Mouse (Mus musculus): ENCODE results near the gene Rap1gap. TPM values are rescaled to one million over a fixed set of nuclear protein-coding genes. Genes with fewer than 3 reads are reported as not detected.

Rap1gap gene
- polyA plus RNA-seq, 1 experiment from 2014 or later = 18.4 TPM

DNA sequence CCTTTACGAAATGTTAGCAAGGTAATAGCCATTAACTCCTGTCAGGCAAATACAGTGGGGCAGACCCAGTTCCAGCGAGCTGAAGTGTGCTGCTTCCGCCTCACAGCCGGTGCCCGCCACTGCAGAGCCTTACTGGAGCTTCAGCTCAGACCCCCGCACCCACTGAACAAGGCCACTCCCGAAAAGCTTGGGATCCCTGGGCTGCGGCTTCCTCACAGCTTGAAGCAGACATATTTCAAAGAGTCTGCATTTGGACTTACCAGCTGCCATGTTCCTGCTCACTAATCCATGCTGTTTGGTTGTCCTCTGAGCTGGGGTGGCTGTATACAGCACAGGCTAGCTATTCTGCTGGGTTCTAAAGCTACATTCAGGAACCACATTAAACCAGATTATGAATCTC is 6.9 kb upstream of the Rap1gap start:
- H3K4me2 ChIP-seq (ENCODE audit: low read depth, low read length) = no peak overlapping the region
- peaks cover 56% of the 10 kb centered on the region for H3K36me3 ChIP-seq (ENCODE audit: control insufficient read depth, insufficient read depth, low read length)
- 89% methylated on average over 6 of the region's 8 CpGs for WGBS
- H3K4me3 ChIP-seq (ENCODE audit: low read depth, low read length) = no peak overlapping the region
- no peaks in the 10 kb centered on the region for H3K9me3 ChIP-seq (ENCODE audit: control insufficient read depth, low read length)
- H3K9ac ChIP-seq (ENCODE audit: low read depth, low read length) = no peak overlapping the region
- H3K27ac ChIP-seq (replicated peaks; ENCODE audit: low read depth, low read length) = no peak overlapping the region
- H3K4me1 ChIP-seq (ENCODE audit: control insufficient read depth, insufficient read depth, low read length) = 0 out of 2 replicates have a peak, but pooled peaks cover 6% of the 10 kb centered on the region
- DNase-seq (ENCODE audit: low spot score) (no peak), ATAC-seq (ENCODE audit: low read depth) (no peak)
- H3K27me3 ChIP-seq (replicated peaks; ENCODE audit: control insufficient read depth, insufficient read depth, low read length) = no peaks in the 10 kb centered on the region

GRCm38 (mm10) chr4:137659541-137659940 is 5.0 kb upstream of the Rap1gap start:
- H3K4me3 ChIP-seq (ENCODE audit: low read depth, low read length) = no peak overlapping the region
- no peak overlapping the region for H3K9ac ChIP-seq (ENCODE audit: low read depth, low read length)
- H3K9me3 ChIP-seq (ENCODE audit: control insufficient read depth, low read length) = no peaks in the 10 kb centered on the region
- DNase-seq (ENCODE audit: low spot score) = no peak
- no peak overlapping the region for H3K4me2 ChIP-seq (ENCODE audit: low read depth, low read length)
- peaks cover 42% of the 10 kb centered on the region for H3K36me3 ChIP-seq (ENCODE audit: control insufficient read depth, insufficient read depth, low read length)
- ATAC-seq (ENCODE audit: low read depth) = no peak
- peaks cover 16% of the 10 kb centered on the region; the same call in 1 of the 2 replicates for H3K4me1 ChIP-seq (ENCODE audit: control insufficient read depth, insufficient read depth, low read length)
- H3K27me3 ChIP-seq (replicated peaks; ENCODE audit: control insufficient read depth, insufficient read depth, low read length) = no peaks in the 10 kb centered on the region
- 83% methylated on average over 4 of the region's 4 CpGs for WGBS
- no peak overlapping the region for H3K27ac ChIP-seq (replicated peaks; ENCODE audit: low read depth, low read length)

DNA sequence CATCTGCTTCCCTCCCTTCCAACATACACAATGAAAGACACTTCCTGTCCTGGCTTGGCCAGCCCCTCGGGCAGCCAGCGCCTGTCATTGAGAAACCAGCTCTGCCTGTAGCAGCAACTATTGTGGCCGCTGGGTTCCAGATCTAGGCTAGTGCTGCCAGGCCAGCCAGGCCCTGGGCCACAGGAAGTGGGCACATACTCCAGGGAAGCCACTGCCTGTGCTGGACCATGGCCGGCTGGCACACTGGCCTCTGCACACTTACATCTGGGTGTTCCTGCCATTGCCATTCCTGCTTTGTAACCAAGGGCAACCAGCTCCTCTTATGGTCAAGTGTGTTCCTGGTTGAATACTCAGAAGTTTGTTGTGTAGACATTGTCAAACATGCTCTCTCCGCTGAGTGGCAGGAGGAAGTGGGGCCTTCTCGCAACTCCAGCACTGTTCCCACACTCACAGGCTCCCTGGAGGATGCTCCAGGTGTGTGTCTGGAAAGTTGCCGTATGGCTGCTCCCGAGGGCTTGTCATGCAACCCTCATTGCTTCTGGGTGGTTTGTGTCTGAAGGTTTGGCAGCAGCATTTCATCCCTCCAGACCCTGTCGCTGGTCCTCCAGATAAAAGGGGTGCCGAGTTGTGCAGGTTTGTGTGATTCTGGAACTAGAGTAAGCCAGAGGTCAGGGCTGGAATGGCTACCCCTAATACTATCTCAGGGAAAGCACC is 4.0 kb upstream of the Rap1gap start:
- H3K9me3 ChIP-seq (ENCODE audit: control insufficient read depth, low read length) = no peaks in the 10 kb centered on the region
- H3K4me3 ChIP-seq (ENCODE audit: low read depth, low read length) = no peak overlapping the region
- peaks cover 19% of the 10 kb centered on the region; the same call in 1 of the 2 replicates for H3K4me1 ChIP-seq (ENCODE audit: control insufficient read depth, insufficient read depth, low read length)
- WGBS = 49% methylated on average over 10 of the region's 10 CpGs
- H3K9ac ChIP-seq (ENCODE audit: low read depth, low read length) = no peak overlapping the region
- H3K36me3 ChIP-seq (ENCODE audit: control insufficient read depth, insufficient read depth, low read length) = peaks cover 32% of the 10 kb centered on the region
- peaks cover 3% of the 10 kb centered on the region; the same call in 1 of the 2 replicates for H3K27me3 ChIP-seq (replicated peaks; ENCODE audit: control insufficient read depth, insufficient read depth, low read length)
- ATAC-seq (ENCODE audit: low read depth) = no peak
- no peak for DNase-seq (ENCODE audit: low spot score)
- H3K4me2 ChIP-seq (ENCODE audit: low read depth, low read length) = no peak overlapping the region
- H3K27ac ChIP-seq (replicated peaks; ENCODE audit: low read depth, low read length) = no peak overlapping the region

DNA sequence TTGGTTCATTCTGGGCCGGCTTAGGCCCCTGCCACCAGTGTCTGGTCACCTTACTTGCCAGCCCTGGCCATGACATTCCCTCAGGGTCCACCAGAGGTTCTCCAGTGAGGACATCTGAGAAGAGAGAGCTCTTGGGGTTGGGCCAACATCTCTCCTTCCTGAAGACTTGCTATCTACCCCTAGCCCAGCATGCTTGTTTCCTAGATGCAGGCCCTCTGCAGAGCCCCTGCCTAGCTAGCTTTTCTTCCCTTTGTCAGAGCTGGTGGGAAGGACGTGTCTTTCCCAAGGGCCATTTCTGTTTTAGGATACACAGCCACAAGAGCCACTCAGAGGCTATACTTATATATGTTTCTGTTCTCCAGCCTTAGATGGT is 3.5 kb upstream of the Rap1gap start:
- 70% methylated on average over 2 of the region's 2 CpGs for WGBS
- no peak for DNase-seq (ENCODE audit: low spot score)
- H3K27ac ChIP-seq (replicated peaks; ENCODE audit: low read depth, low read length) = no peak overlapping the region

GRCm38 (mm10) chr4:137661547-137661946 is 3.0 kb upstream of the Rap1gap start:
- no peak overlapping the region for H3K4me2 ChIP-seq (ENCODE audit: low read depth, low read length)
- peaks cover 19% of the 10 kb centered on the region; the same call in 1 of the 2 replicates for H3K4me1 ChIP-seq (ENCODE audit: control insufficient read depth, insufficient read depth, low read length)
- H3K4me3 ChIP-seq (ENCODE audit: low read depth, low read length) = no peak overlapping the region
- H3K27me3 ChIP-seq (replicated peaks; ENCODE audit: control insufficient read depth, insufficient read depth, low read length) = peaks cover 4% of the 10 kb centered on the region; the same call in 1 of the 2 replicates
- WGBS = 87% methylated on average over 6 of the region's 6 CpGs
- H3K27ac ChIP-seq (replicated peaks; ENCODE audit: low read depth, low read length) = no peak overlapping the region
- H3K36me3 ChIP-seq (ENCODE audit: control insufficient read depth, insufficient read depth, low read length) = peaks cover 22% of the 10 kb centered on the region
- H3K9me3 ChIP-seq (ENCODE audit: control insufficient read depth, low read length) = no peaks in the 10 kb centered on the region
- DNase-seq (ENCODE audit: low spot score) = no peak
- no peak; the same call in 1 of the 2 replicates for ATAC-seq (ENCODE audit: low read depth)
- no peak overlapping the region for H3K9ac ChIP-seq (ENCODE audit: low read depth, low read length)

More for the DNA sequence above, 3.5 kb upstream of the Rap1gap start:
- peaks cover 27% of the 10 kb centered on the region for H3K36me3 ChIP-seq (ENCODE audit: control insufficient read depth, insufficient read depth, low read length)
- no peak overlapping the region for H3K4me3 ChIP-seq (ENCODE audit: low read depth, low read length)
- H3K27me3 ChIP-seq (replicated peaks; ENCODE audit: control insufficient read depth, insufficient read depth, low read length) = peaks cover 4% of the 10 kb centered on the region; the same call in 1 of the 2 replicates
- H3K4me1 ChIP-seq (ENCODE audit: control insufficient read depth, insufficient read depth, low read length) = peaks cover 19% of the 10 kb centered on the region; the same call in 1 of the 2 replicates
- no peak for ATAC-seq (ENCODE audit: low read depth)
- no peak overlapping the region for H3K4me2 ChIP-seq (ENCODE audit: low read depth, low read length)
- no peak overlapping the region for H3K9ac ChIP-seq (ENCODE audit: low read depth, low read length)
- H3K9me3 ChIP-seq (ENCODE audit: control insufficient read depth, low read length) = no peaks in the 10 kb centered on the region

DNA sequence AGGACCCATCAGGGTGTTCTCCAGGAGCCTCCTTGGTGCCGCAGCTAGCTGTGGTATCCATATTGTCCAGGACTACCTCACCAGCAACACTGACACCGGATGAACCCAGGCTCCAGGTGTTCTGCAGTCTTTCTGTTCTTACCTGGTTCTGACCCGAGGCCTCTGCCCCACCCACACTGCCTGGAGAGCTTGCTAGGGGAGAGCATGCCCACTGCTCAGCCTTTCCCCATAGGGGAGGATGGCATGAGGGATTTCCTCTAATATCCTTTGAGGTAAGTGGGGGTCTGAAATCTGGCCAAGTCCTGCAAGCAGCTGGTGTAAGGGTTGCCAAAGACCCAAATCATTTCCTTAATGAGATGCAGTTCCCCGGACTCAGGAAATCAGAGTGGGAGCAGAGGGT is 1.0 kb upstream of the Rap1gap start:
- no peak overlapping the region for H3K27ac ChIP-seq (replicated peaks; ENCODE audit: low read depth, low read length)
- H3K36me3 ChIP-seq (ENCODE audit: control insufficient read depth, insufficient read depth, low read length) = 0 out of 2 replicates have a peak, but pooled peaks cover 3% of the 10 kb centered on the region
- ATAC-seq (ENCODE audit: low read depth) = no peak
- no peak overlapping the region for H3K9ac ChIP-seq (ENCODE audit: low read depth, low read length)
- no peak for DNase-seq (ENCODE audit: low spot score)
- peaks cover 19% of the 10 kb centered on the region; the same call in 1 of the 2 replicates for H3K4me1 ChIP-seq (ENCODE audit: control insufficient read depth, insufficient read depth, low read length)
- peaks cover 4% of the 10 kb centered on the region; the same call in 1 of the 2 replicates for H3K27me3 ChIP-seq (replicated peaks; ENCODE audit: control insufficient read depth, insufficient read depth, low read length)
- H3K9me3 ChIP-seq (ENCODE audit: control insufficient read depth, low read length) = no peaks in the 10 kb centered on the region
- no peak overlapping the region for H3K4me3 ChIP-seq (ENCODE audit: low read depth, low read length)
- H3K4me2 ChIP-seq (ENCODE audit: low read depth, low read length) = no peak overlapping the region
- WGBS = 65% methylated on average over 4 of the region's 4 CpGs

DNA sequence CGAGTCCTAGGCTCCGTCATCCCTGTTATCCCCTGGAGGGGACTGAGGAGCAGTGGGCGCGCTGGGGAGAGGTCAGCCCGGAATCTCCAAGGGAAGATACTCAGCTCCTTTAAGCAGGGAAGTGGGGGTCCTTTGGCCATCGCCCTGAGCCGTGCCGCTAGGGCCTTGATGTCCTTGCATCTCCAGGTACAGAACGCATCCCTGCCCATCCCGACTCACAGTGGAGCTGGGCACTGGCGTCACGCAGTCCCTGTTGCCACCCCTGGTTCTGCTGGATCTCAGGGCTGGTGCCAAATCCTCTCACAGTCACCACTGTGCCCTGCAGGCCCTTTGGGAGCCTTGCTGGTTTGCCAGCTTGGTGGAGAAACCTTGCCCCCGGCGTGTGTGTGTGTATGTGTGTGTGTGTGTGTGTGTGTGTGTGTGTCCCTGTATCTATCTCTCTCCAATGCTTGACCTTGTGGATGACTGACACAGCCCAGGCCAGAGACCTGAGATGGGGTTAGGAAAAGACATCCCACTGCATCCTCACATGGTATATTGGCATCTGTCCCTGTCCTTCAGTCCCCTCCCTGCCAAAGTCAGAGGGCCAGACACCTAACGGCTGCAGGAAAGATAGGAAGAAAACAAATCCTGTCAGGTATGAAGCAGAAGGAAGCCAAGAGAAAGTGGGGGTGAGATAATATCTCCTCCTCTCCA is 602 bp downstream of the Rap1gap start:
- peak; percentile 23 for ATAC-seq (ENCODE audit: low read depth)
- 15% methylated on average over 10 of the region's 15 CpGs for WGBS

GRCm38 (mm10) chr4:137665791-137666190 is 1.3 kb downstream of the Rap1gap start:
- ATAC-seq (ENCODE audit: low read depth) = no peak
- DNase-seq (ENCODE audit: low spot score) = no peak
- Histone ChIP-seq H3K36me3 (ENCODE audit: control insufficient read depth, insufficient read depth, low read length) (no peaks in the 10 kb centered on the region), H3K9ac (ENCODE audit: low read depth, low read length) (no peak overlapping the region), H3K4me2 (ENCODE audit: low read depth, low read length) (no peak overlapping the region), H3K4me1 (ENCODE audit: control insufficient read depth, insufficient read depth, low read length) (peaks cover 15% of the 10 kb centered on the region; the same call in 1 of the 2 replicates), H3K4me3 (ENCODE audit: low read depth, low read length) (no peak overlapping the region), H3K9me3 (ENCODE audit: control insufficient read depth, low read length) (no peaks in the 10 kb centered on the region), H3K27ac (replicated peaks; ENCODE audit: low read depth, low read length) (no peak overlapping the region), H3K27me3 (replicated peaks; ENCODE audit: control insufficient read depth, insufficient read depth, low read length) (peaks cover 4% of the 10 kb centered on the region; the same call in 1 of the 2 replicates)
- WGBS = 84% methylated on average over 5 of the region's 5 CpGs

More for the DNA sequence above, 602 bp downstream of the Rap1gap start:
- Histone ChIP-seq H3K9me3 (ENCODE audit: control insufficient read depth, low read length) (no peaks in the 10 kb centered on the region), H3K4me3 (ENCODE audit: low read depth, low read length) (peak overlapping the region; percentile 56), H3K4me2 (ENCODE audit: low read depth, low read length) (peak overlapping the region; percentile 92), H3K27ac (replicated peaks; ENCODE audit: low read depth, low read length) (no peak overlapping the region), H3K27me3 (replicated peaks; ENCODE audit: control insufficient read depth, insufficient read depth, low read length) (peaks cover 4% of the 10 kb centered on the region; the same call in 1 of the 2 replicates), H3K4me1 (ENCODE audit: control insufficient read depth, insufficient read depth, low read length) (peaks cover 19% of the 10 kb centered on the region; the same call in 1 of the 2 replicates), H3K36me3 (ENCODE audit: control insufficient read depth, insufficient read depth, low read length) (no peaks in the 10 kb centered on the region), H3K9ac (ENCODE audit: low read depth, low read length) (peak overlapping the region; percentile 73)
- DNase-seq (ENCODE audit: low spot score) = no peak
